Mouse (Mus musculus) MEL (cell line): ENCODE data around the gene Myl6b. TPM values are rescaled to one million over a fixed set of nuclear protein-coding genes. Genes with fewer than 3 reads are reported as not detected.

ENCODE experiments used
- DNase-seq: peaks from one replicate; pipeline ENCODE4 v3.0.0; 2011; ENCODE audit warnings: low read depth, low spot score
- H3K27ac ChIP-seq: 2 replicates; pipeline ENCODE4 v1.5.1; 2012; ENCODE audit warnings: low read depth, mild to moderate bottlenecking, control low read depth, low read length, moderate library complexity; ENCODE audit not compliant: control insufficient read depth
- H3K27me3 ChIP-seq, 2 experiments: fragments of 150-350 bp in 1 of 2; sonication (generic) in 1 of 2; 2 replicates each; pipeline ENCODE4 v1.6.1; 2012; ENCODE audit warnings: low read length in 2 of 2, mild to moderate bottlenecking in 2 of 2, improper control_type of control experiment in 1 of 2, moderate library complexity in 1 of 2; ENCODE audit not compliant: insufficient read depth in 2 of 2, control insufficient read depth in 1 of 2
- H3K36me3 ChIP-seq, 2 experiments: 2 replicates each; pipeline ENCODE4 v1.6.1; 2012 to 2014; ENCODE audit warnings: low read length in 2 of 2, improper control_type of control experiment in 1 of 2, inconsistent platforms in 1 of 2, mild to moderate bottlenecking in 1 of 2; ENCODE audit not compliant: insufficient read depth in 2 of 2, control insufficient read depth in 1 of 2
- H3K4me1 ChIP-seq, 2 experiments: fragments of 150-350 bp in 1 of 2; sonication (generic) in 1 of 2; 2 replicates each; pipeline ENCODE4 v1.6.1; 2012; ENCODE audit warnings: low read length in 2 of 2, improper control_type of control experiment in 1 of 2, mild to moderate bottlenecking in 1 of 2; ENCODE audit not compliant: insufficient read depth in 2 of 2, control insufficient read depth in 1 of 2
- H3K4me3 ChIP-seq, 2 experiments: fragments of 150-350 bp in 1 of 2; sonication (generic) in 1 of 2; 2 replicates each; pipeline ENCODE4 v1.5.1; 2012; ENCODE audit warnings: low read depth in 2 of 2, low read length in 2 of 2, mild to moderate bottlenecking in 2 of 2, moderate library complexity in 2 of 2, control low read depth in 1 of 2, improper control_type of control experiment in 1 of 2; ENCODE audit not compliant: control insufficient read depth in 1 of 2, insufficient read depth in 1 of 2
- H3K79me2 ChIP-seq: 2 replicates; pipeline ENCODE4 v1.6.1; 2012; ENCODE audit warnings: mild to moderate bottlenecking, low read length, moderate library complexity; ENCODE audit not compliant: control insufficient read depth, poor library complexity, insufficient read depth
- H3K9ac ChIP-seq: 2 replicates; pipeline ENCODE4 v1.6.1; 2012; ENCODE audit warnings: low read depth, mild to moderate bottlenecking, control low read depth, low read length, moderate library complexity; ENCODE audit not compliant: control insufficient read depth, poor library complexity, severe bottlenecking
- H3K9me3 ChIP-seq: fragments of 150-350 bp; sonication (generic); replicated peaks from 2 replicates; pipeline ENCODE4 v1.6.1; 2012; ENCODE audit warnings: mild to moderate bottlenecking, low read length, improper control_type of control experiment, moderate library complexity; ENCODE audit not compliant: insufficient read depth
- BHLHE40 ChIP-seq: IDR thresholded peaks from 2 replicates; pipeline ENCODE4 v1.6.1; 2012; ENCODE audit warnings: low read depth, mild to moderate bottlenecking, inconsistent platforms, low read length, improper control_type of control experiment, borderline replicate concordance
- CTCF ChIP-seq, 3 experiments: IDR thresholded peaks in 2 of 3; conservative IDR thresholded peaks in 1 of 3; 2 replicates each; pipeline ENCODE4 v1.5.1; 2011 to 2012; ENCODE audit warnings: low read length in 3 of 3, low read depth in 2 of 3, mild to moderate bottlenecking in 2 of 3, improper control_type of control experiment in 1 of 3, inconsistent platforms in 1 of 3, mixed read lengths in 1 of 3, moderate library complexity in 1 of 3; ENCODE audit not compliant: control insufficient read depth in 1 of 3, insufficient read depth in 1 of 3, poor library complexity in 1 of 3, severe bottlenecking in 1 of 3
- ELF1 ChIP-seq: IDR thresholded peaks from 2 replicates; pipeline ENCODE4 v1.6.1; 2014; ENCODE audit warnings: low read depth, mild to moderate bottlenecking, inconsistent platforms, low read length, improper control_type of control experiment, moderate library complexity
- ETS1 ChIP-seq: IDR thresholded peaks from 2 replicates; pipeline ENCODE4 v1.6.1; 2012; ENCODE audit warnings: low read depth, mild to moderate bottlenecking, inconsistent platforms, low read length, improper control_type of control experiment, moderate library complexity
- GABPA ChIP-seq: IDR thresholded peaks from 2 replicates; pipeline ENCODE4 v1.6.1; 2012; ENCODE audit warnings: low read depth, mild to moderate bottlenecking, inconsistent platforms, low read length, improper control_type of control experiment, moderate library complexity
- GATA1 ChIP-seq: IDR thresholded peaks from 2 replicates; pipeline ENCODE4 v1.6.1; 2011; ENCODE audit warnings: low read depth, low read length, improper control_type of control experiment
- MAFK ChIP-seq: IDR thresholded peaks from 2 replicates; pipeline ENCODE4 v1.6.1; 2011; ENCODE audit warnings: low read depth, mild to moderate bottlenecking, low read length, improper control_type of control experiment, borderline replicate concordance
- MAX ChIP-seq: IDR thresholded peaks from 2 replicates; pipeline ENCODE4 v1.6.1; 2011; ENCODE audit warnings: low read length, improper control_type of control experiment
- MAZ ChIP-seq: IDR thresholded peaks from 2 replicates; pipeline ENCODE4 v1.6.1; 2012; ENCODE audit warnings: low read depth, mild to moderate bottlenecking, inconsistent platforms, low read length, improper control_type of control experiment
- MEF2A ChIP-seq: IDR thresholded peaks from 2 replicates; pipeline ENCODE4 v1.6.1; 2014; ENCODE audit warnings: low read depth, mild to moderate bottlenecking, inconsistent platforms, low read length, improper control_type of control experiment; ENCODE audit not compliant: poor library complexity, insufficient replicate concordance, severe bottlenecking; ENCODE audit errors: extremely low read depth
- MXI1 ChIP-seq: IDR thresholded peaks from 2 replicates; pipeline ENCODE4 v1.6.1; 2011; ENCODE audit warnings: mild to moderate bottlenecking, low read depth, low read length, improper control_type of control experiment
- MYB ChIP-seq: IDR thresholded peaks from 2 replicates; pipeline ENCODE4 v1.6.1; 2011; ENCODE audit warnings: mild to moderate bottlenecking, low read depth, low read length, improper control_type of control experiment
- MYC ChIP-seq: IDR thresholded peaks from 2 replicates; pipeline ENCODE4 v1.6.1; 2011; ENCODE audit warnings: low read depth, mild to moderate bottlenecking, low read length, improper control_type of control experiment, moderate library complexity
- NELFE ChIP-seq: IDR thresholded peaks from 2 replicates; pipeline ENCODE4 v1.6.1; 2011; ENCODE audit warnings: low read depth, low read length, improper control_type of control experiment
- NRF1 ChIP-seq: IDR thresholded peaks from 2 replicates; pipeline ENCODE4 v1.6.1; 2014; ENCODE audit warnings: low read depth, mild to moderate bottlenecking, inconsistent platforms, low read length, improper control_type of control experiment, moderate library complexity; ENCODE audit not compliant: poor library complexity, insufficient read depth, severe bottlenecking
- POLR2A ChIP-seq, 2 experiments: IDR thresholded peaks; 2 replicates each; pipeline ENCODE4 v1.6.1; 2011 to 2012; ENCODE audit warnings: low read length in 2 of 2, mild to moderate bottlenecking in 2 of 2, control low read depth in 1 of 2, improper control_type of control experiment in 1 of 2, low read depth in 1 of 2, moderate library complexity in 1 of 2; ENCODE audit not compliant: control insufficient read depth in 1 of 2, insufficient read depth in 1 of 2, poor library complexity in 1 of 2
- POLR2AphosphoS2 ChIP-seq: IDR thresholded peaks from 2 replicates; pipeline ENCODE4 v1.6.1; 2011; ENCODE audit warnings: low read length, improper control_type of control experiment
- RAD21 ChIP-seq: IDR thresholded peaks from 2 replicates; pipeline ENCODE4 v1.6.1; 2011; ENCODE audit warnings: mild to moderate bottlenecking, low read depth, low read length, improper control_type of control experiment
- RCOR1 ChIP-seq: IDR thresholded peaks from 2 replicates; pipeline ENCODE4 v1.6.1; 2012; ENCODE audit warnings: low read depth, mild to moderate bottlenecking, inconsistent platforms, low read length, improper control_type of control experiment
- SIN3A ChIP-seq: IDR thresholded peaks from 2 replicates; pipeline ENCODE4 v1.6.1; 2012; ENCODE audit warnings: low read length, improper control_type of control experiment, inconsistent platforms
- SMC3 ChIP-seq: IDR thresholded peaks from 2 replicates; pipeline ENCODE4 v1.6.1; 2011; ENCODE audit warnings: low read depth, low read length, improper control_type of control experiment
- TAL1 ChIP-seq: IDR thresholded peaks from 2 replicates; pipeline ENCODE4 v1.6.1; 2012; ENCODE audit warnings: mild to moderate bottlenecking, inconsistent platforms, low read length, moderate library complexity, mixed read lengths
- TBP ChIP-seq: IDR thresholded peaks from 2 replicates; pipeline ENCODE4 v1.8.0; 2011; ENCODE audit warnings: low read depth, low read length, improper control_type of control experiment
- TCF12 ChIP-seq: IDR thresholded peaks from 2 replicates; pipeline ENCODE4 v1.6.1; 2014; ENCODE audit warnings: low read depth, mild to moderate bottlenecking, inconsistent platforms, low read length, improper control_type of control experiment, moderate library complexity
- ZC3H11A ChIP-seq: IDR thresholded peaks from 2 replicates; pipeline ENCODE4 v1.6.1; 2012; ENCODE audit warnings: low read depth, mild to moderate bottlenecking, inconsistent platforms, low read length, improper control_type of control experiment
- ZNF384 ChIP-seq: IDR thresholded peaks from 2 replicates; pipeline ENCODE4 v1.6.1; 2012; ENCODE audit warnings: low read depth, mild to moderate bottlenecking, inconsistent platforms, low read length, improper control_type of control experiment
- polyA plus RNA-seq, 2 experiments: library from polyadenylated mRNA; stranded (reverse) in 1 of 2; unstranded in 1 of 2; fragments of >175 nt in 1 of 2; fragments of >200 nt in 1 of 2; gene quantifications; 2 replicates each; pipeline versions ENCODE4 v1.2.1 to v1.2.4; 2012; ENCODE audit warnings: low replicate concordance in 2 of 2, low read depth in 1 of 2; ENCODE audit not compliant: insufficient read length in 2 of 2, insufficient read depth in 1 of 2, missing spikeins in 1 of 2
- total RNA-seq: library from RNA; depleted of rRNA; stranded (reverse); fragments of 300-350 nt; gene quantifications from 2 replicates; pipeline ENCODE4 v1.2.3, GENCODE M21; 2012

Gene Myl6b
- total and polyA plus RNA-seq, 3 experiments = 1.8 to 18.8 TPM; not detected in 1

DNA sequence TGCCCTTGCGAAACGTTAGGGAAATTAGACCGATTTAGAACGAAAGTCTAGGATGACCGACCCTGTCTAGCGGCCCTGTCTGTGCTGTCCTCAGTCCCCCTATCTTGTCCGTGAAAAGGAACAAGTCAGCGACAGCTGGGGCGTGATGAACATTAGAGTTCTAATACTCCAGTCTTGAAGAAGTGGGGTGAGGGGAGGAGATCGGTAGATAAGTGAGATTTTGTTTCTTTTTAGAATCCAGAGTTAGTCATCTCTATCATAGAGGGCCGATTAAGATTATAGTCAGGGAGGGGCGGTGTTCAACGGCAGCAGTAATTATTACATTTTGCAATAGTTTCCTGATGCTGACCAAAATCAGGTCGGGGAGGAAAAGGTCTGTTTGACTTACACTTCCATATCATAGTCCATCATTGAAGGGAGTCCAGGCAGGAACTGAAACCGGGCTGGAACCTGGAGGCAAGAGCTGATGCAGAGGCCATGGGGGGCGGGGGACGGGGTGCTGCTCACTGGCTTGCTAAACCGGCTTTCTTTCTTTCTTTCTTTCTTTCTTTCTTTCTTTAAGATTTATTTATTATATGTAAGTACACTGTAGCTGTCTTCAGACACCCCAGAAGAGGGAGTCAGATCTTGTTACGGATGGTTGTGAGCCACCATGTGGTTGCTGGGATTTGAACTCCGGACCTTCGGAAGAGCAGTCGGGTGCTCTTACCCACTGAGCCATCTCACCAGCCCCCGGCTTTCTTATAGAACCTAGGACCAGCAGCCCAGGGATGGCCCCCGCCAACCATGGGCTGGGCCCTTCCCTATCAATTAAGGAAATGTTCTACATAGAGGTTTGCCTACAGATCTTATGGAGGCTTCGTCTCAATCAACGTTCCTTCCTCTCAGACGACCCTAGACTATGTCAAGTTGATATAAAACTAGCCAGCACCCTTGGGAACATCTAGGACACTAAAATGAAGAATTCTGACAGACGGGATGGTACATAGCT is 28.2 kb upstream of the Myl6b start:
- Histone ChIP-seq H3K27ac (peak overlapping the region; percentile 86), H3K9ac (peak overlapping the region; percentile 71)

DNA sequence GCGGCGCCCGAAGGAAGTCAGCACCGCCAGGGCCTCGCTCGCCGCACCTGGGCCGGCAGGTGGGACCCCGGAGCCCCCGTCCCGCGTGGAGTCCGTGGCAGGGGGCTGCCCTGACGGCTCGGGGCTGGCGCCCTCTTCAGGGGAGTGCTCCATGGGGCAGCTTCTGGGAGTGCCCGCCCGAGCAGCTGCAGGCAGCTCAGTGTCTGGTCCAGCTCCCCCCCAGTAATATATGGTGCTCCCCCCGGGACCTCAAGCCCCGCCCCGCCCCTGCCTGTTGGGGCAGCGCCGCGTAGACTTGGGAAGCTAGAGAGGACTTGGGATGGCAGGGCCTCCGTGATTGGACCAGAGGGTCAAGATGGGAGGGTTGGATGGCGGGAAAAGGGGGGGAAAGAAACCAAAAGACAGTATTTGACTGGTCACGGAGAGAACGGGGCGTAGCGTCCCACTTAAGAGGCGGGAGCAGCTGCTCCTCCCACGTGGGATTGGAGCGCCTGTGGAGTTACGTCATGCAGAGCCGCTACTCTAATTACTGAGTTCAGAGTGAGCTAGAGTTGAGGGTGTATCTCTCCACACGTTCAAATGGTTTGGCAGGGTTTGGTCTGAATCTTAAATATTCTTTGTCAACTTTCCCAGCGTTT is 27.3 kb upstream of the Myl6b start, which contains the start of gene Esyt1:
TSS of gene Esyt1 (minus strand) at position 201 of the 638 bp plus-strand sequence.
- H3K36me3 ChIP-seq = peaks cover 0 to 10% of the 10 kb centered on the region in 2 experiments; a peak in 2 of 4 replicates
- H3K79me2 ChIP-seq = peaks cover 8% of the 10 kb centered on the region
- peak within 1 kb of the TSS; percentile 83 to 90 for H3K4me3 ChIP-seq
- peaks cover 5 to 12% of the 10 kb centered on the region in 2 experiments; a peak in 3 of 4 replicates for H3K4me1 ChIP-seq
- no peaks in the 10 kb centered on the region for H3K9me3 ChIP-seq
- no peaks in the 10 kb centered on the region for H3K27me3 ChIP-seq
- peak within 1 kb of the TSS; percentile 86 for H3K27ac ChIP-seq
- peak; percentile 100 for DNase-seq
- peak within 1 kb of the TSS; percentile 79 for H3K9ac ChIP-seq
- TF ChIP-seq ZNF384 = no peak
- peak; percentile 84 for TF ChIP-seq MXI1
- peak; percentile 90 for TF ChIP-seq TBP
- no peak for TF ChIP-seq NRF1
- peak; percentile 66; the same call in 1 of the 2 replicates for TF ChIP-seq MYC
- TF ChIP-seq MAX = peak; percentile 81
- TF ChIP-seq TCF12 = peak; percentile 4; the same call in 1 of the 2 replicates
- peak; percentile 77; the same call in 1 of the 2 replicates for TF ChIP-seq POLR2AphosphoS2
- TF ChIP-seq ZC3H11A = no peak
- no peak for TF ChIP-seq MAFK
- no peak for TF ChIP-seq RAD21
- TF ChIP-seq MEF2A = no peak
- TF ChIP-seq NELFE = peak; percentile 75
- no peak for TF ChIP-seq GABPA
- no peak for TF ChIP-seq GATA1
- TF ChIP-seq CTCF (IDR thresholded peaks at IDR 0.05 in 2 of 3, conservative IDR thresholded peaks at IDR 0.05 in 1 of 3; ENCODE audit: control insufficient read depth in 1 of 3, insufficient read depth in 1 of 3, low read depth in 2 of 3, low read length in 3 of 3, poor library complexity in 1 of 3, severe bottlenecking in 1 of 3) = peak in 2 of 3 experiments; percentile 41 to 48; a peak in 5 of 6 replicates
- peak; percentile 82 to 89 for TF ChIP-seq POLR2A (IDR thresholded peaks at IDR 0.05; ENCODE audit: control insufficient read depth in 1 of 2, insufficient read depth in 1 of 2, low read depth in 1 of 2, low read length in 2 of 2, poor library complexity in 1 of 2)
- no peak for TF ChIP-seq RCOR1
- no peak for TF ChIP-seq BHLHE40
- TF ChIP-seq TAL1 = no peak
- TF ChIP-seq MAZ = peak; percentile 62; the same call in 1 of the 2 replicates
- TF ChIP-seq SMC3 = no peak
- no peak for TF ChIP-seq MYB
- peak; percentile 79 for TF ChIP-seq SIN3A

More for the DNA sequence above, 28.2 kb upstream of the Myl6b start:
- Histone ChIP-seq H3K4me3 (peak overlapping the region; percentile 59 to 62), H3K79me2 (peaks cover 8% of the 10 kb centered on the region), H3K27me3 (no peaks in the 10 kb centered on the region), H3K4me1 (peaks cover 5 to 12% of the 10 kb centered on the region in 2 experiments; a peak in 3 of 4 replicates), H3K9me3 (no peaks in the 10 kb centered on the region), H3K36me3 (peaks cover 0 to 11% of the 10 kb centered on the region in 2 experiments; a peak in 2 of 4 replicates)
- TF ChIP-seq POLR2A (IDR thresholded peaks at IDR 0.05; ENCODE audit: control insufficient read depth in 1 of 2, insufficient read depth in 1 of 2, low read depth in 1 of 2, low read length in 2 of 2, poor library complexity in 1 of 2) (no peak), NELFE (peak; percentile 10; the same call in 1 of the 2 replicates), SIN3A (0 out of 2 replicates have a peak, but pooled peaks have one; percentile 43), ETS1 (0 out of 2 replicates have a peak, but pooled peaks have one; percentile 24), GATA1 (peak; percentile 50; the same call in 1 of the 2 replicates), TBP (peak; percentile 94), MAZ (peak; percentile 44; the same call in 1 of the 2 replicates), POLR2AphosphoS2 (no peak), ELF1 (0 out of 2 replicates have a peak, but pooled peaks have one; percentile 12)
- peak; percentile 76 for DNase-seq
